Mouse (Mus musculus) kidney, postnatal 14 days (tissue): Measurements from ENCODE around the gene Naa15.
"Not testable (repeated sequence)": the region's sequence is repeated elsewhere in the genome, so short reads cannot be mapped to it uniquely, and the experiment has no call there.

Experiments
- DNase-seq: peaks from one replicate; pipeline ENCODE4 v3.0.0; 2022; ENCODE audit warnings: mixed read lengths

The Naa15 gene

GRCm38 (mm10) chr3:51415098-51416072 is at the start of gene Naa15:
Naa15 (plus strand) TSS chr3:51415148.
- peak; percentile 97 for DNase-seq

- no peak for DNase-seq
These were observed 49.4 kb upstream of the Naa15 start for GRCm38 (mm10) chr3:51365517-51365882.

DNA sequence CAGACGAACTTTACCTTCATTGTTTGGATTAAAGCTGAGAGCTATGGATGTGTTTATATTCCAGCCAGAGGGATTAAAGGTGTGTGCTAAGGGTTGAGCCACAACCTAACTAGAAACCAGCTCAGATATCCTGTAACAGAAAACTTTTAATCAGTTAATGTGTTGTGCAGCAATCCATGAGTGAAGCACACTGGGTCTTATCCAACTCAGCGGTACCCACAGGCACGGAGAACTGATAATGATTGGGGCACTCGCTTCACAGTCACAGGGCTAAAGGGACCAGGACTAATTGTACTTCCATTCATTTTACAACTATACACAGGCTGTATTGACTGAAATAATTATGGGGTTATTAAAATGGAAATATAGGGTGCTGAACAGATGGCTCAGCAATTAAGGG is 48.0 kb upstream of the Naa15 start:
- no peak for DNase-seq

DNA sequence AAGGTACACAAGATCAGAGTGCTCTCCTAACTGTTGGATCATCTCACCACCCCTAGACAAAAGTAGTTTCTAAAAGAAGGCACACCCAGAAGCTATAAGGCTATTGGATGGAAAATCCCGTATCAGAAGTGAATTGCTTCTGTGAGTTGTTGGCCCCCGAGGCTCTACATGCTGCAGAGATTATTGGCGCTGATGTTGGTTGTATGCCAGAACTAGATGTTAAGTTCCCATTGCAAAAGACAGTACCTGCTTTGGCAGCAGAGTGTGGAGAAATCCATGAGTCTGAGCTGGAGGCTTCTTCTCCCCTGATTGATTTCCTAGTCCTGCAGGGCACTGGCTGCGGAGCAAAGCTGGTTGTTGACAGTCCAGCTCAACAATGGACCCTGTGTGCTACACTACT is 46.9 kb upstream of the Naa15 start:
- DNase-seq = no peak

DNA sequence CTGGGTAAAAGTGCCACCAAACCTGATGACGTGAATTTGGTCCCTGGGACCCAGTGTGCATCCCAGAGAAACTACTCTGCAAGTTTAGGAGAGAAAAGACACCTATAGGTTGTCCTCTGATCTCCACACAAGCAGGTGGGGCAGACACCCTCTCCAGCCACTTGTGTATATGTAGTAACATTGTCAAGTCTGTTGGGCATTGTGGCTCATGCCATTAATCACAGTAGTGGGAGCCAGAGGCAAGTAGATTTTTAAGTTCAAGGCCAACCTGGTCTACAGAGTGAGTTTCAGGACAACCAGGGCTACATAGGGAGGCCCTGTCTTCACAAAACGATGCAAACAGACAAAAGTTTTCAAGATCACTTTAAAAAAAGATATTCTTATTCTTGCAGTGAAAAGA is 43.1 kb upstream of the Naa15 start:
- no peak for DNase-seq

DNA sequence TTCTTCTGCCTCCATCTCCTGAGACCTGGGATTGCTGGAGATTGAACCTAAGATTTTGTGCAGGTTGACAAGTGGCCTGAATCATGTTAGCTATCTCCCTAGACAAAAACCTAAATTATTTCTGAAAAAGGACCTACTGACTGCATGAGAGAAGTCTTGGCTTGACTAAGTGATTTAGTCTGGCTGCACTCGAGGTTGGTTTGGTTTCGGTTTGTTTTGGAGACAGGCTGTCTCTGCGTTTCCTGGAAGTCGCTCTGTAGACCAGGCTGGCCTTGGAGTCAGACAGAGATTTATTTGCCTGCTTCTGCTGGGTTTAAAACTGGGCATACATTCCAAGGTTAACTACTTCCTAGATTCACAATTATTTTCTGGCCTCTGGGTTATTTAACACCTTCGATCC is 42.1 kb upstream of the Naa15 start:
- peak; percentile 36 for DNase-seq

GRCm38 (mm10) chr3:51373544-51373943 is 41.4 kb upstream of the Naa15 start:
- DNase-seq = no peak

DNA sequence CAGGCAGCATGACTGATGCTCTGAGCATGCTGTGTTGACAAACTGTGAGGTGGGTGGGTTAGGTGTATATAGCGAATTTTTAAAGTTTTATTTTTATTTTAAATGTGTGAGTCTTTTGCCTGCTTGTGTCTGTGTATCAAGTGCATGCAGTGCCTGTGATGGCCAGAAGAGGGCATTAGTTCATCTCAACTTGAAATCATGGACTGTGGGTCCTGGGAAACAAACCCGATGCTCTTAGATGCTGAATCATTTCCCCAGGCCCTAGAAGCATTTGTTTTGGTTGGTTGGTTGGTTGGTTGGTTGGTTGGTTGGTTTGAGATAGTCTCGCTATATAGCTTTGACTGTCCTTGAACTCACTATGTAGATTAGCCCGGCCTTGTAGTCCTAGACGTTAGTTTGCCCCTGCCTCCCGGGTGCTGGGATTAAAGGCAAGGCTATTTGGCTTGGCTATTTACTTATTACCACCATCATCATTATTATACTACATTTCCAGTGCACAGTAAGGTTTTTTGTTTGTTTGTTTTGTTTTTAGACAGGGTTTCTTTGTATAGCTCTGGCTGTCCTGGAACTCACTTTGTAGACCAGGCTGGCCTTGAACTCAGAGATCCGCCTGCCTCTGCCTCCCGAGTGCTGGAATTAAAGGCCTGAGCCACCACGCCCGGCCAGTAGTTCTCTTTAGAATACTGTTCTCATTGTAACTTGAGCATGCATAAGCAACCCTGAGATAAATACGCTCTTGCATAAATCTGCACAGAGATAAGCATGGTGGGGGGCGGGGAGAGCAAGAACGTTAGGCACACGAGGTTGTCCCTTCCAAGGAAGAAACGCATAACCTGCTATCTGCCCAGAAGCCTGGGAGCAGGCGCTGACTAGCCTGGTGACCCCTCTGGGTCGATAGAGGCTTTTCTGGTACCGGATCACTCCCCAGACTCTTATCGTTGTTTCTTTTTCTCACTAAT is 39.4 kb upstream of the Naa15 start:
- peak; percentile 72 for DNase-seq

- DNase-seq = peak; percentile 59
These were observed 36.9 kb upstream of the Naa15 start for GRCm38 (mm10) chr3:51377878-51378664.

DNA sequence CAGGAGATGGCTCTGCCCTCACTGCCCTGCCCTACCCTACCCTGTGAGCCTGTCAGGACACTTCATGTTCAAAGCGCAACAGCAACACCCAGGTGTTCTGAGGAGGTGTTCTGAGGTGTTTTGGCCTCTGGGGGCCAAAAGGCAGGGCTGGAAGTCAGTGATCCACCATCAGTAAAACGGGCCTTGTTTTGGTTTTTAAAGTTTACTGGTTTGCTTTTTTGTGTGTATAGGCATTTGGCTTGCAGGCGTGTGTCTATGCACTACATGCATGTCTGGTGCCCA is 36.3 kb upstream of the Naa15 start:
- no peak for DNase-seq

GRCm38 (mm10) chr3:51379786-51380659 is 34.9 kb upstream of the Naa15 start:
- DNase-seq = peak; percentile 74

- no peak for DNase-seq
These were observed 34.3 kb upstream of the Naa15 start for GRCm38 (mm10) chr3:51380660-51381014.

GRCm38 (mm10) chr3:51383409-51383808 is 31.5 kb upstream of the Naa15 start:
- no peak for DNase-seq

GRCm38 (mm10) chr3:51386441-51387133 is 28.4 kb upstream of the Naa15 start:
- DNase-seq = no peak

GRCm38 (mm10) chr3:51387134-51387451 is 27.9 kb upstream of the Naa15 start:
- no peak for DNase-seq

- DNase-seq = peak; percentile 66
These were observed 27.0 kb upstream of the Naa15 start for GRCm38 (mm10) chr3:51387868-51388381.

DNA sequence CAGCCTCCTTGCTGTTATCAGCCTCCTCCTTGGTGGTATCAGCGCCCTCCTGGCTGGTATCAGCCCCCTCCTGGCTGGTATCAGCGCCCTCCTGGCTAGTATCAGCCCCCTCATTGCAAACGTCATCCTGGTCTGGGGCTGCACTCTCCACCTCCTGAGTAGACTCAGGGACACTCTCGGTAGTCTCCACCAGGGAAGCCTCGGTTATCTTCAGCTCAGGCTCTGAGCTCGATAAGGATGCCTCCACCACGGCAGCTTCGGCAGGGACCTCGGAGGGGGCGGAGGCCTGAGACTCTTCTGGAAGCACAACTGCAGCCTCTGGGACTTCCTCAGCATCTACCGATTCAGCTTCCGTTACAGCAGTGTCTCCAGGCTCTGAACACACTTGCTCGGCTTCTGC is 26.0 kb upstream of the Naa15 start:
- DNase-seq = no peak

DNA sequence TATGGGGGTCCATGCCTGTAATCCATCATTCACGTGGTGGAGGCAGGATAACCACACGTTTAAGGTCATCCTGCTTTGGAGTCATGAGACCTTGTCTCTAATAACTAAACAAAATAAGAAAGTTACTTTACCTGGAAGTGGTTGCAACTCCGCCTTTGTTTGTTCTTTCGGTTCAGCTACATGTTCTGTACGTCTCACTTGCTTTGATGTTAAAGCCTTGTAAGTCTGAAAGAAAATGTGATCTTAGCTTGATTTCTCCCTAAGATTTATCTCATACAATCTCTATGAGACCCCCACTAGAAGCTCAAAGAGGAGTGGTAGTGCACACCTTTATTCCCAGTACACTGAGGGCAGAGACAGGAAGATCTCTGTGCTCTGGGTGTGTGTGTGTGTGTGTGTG is 23.9 kb upstream of the Naa15 start:
- DNase-seq = no peak

DNA sequence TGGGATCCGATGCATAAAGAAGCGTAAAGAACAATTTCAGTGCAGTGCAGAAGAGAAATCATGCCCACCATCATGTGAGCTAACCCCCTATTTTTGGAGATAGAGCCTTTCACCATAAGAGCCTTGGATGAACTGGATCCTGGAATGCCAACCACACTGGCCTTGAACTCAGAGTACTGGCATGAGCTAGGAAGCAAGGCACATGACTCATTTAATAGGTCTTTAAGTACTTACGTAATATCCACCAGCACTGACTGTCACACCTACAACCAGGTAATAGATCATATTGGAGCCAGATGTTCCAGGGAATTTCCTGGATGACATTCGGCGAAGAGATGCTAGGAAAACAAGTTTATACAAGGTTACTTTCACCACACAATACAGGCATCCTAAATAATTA is 23.4 kb upstream of the Naa15 start:
- DNase-seq = no peak

DNA sequence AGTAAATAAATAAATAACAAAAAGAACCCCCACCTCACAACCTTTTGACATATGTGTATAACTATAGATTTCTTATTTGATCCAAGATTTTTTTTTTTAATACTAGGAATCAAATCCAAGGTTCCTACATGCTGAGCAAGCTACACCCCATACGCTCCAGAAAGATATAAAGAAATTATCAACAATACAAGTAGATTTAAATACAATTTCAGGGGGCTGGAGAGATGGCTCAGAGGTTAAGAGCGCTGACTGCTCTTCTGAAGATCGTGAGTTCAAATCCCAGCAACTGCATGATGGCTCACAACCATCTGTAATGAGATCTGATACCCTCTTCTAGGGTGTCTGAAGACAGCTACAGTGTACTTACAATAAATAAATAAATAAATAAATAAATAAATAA is 21.9 kb upstream of the Naa15 start:
- DNase-seq = not testable (repeated sequence)

DNA sequence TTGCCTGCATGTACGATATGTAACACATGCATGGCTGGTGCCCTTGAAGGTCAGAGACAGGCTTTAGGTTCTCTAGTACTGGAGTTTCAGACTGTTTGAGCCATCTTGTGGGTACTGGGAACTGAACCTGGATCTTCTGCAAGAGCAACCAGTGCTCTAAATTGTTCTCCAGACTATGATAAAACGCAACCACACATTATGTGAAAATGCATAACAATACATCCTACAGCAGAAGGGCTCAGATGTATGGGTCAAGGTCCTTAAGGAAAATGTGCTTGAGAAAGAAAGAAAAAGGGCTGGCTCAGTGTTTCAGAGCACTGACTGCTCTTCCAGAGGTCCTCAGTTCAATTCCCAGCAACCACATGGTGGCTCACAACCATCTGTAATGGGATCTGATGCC is 21.3 kb upstream of the Naa15 start:
- no peak for DNase-seq
